Mouse (Mus musculus): ENCODE measurements around the gene Sdccag8. TPM values are rescaled to one million over a fixed set of nuclear protein-coding genes. Genes with fewer than 3 reads are reported as not detected.

Gene Sdccag8
- total RNA-seq, 2 experiments from 2014 or later: 20.0 to 20.7 TPM

DNA sequence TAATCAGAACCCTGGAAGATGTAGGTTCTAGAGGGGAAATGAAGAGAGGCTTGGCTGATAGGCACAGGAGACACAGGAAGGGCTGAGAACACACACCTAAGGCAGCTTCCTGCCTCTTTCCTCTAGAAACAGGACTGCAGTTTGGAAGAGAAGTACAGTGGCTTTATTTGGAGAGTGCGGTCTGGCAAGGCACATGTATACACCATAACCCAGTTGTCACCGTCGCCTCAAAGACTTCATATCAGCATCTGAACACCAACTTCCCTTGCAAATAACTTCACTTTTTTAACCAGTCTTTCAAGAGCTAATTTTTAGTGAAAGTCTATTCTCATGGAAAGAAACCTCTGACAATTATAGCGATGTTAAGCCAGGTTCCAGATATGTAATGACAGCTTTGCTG lies 177.0 kb downstream of the Sdccag8 start:
- Histone ChIP-seq H3K4me3 (no peak overlapping the region), H3K27ac (no peak overlapping the region)
- TF ChIP-seq CTCF (conservative IDR thresholded peaks at IDR 0.05): no peak
- DNase-seq (ENCODE audit: low spot score in 2 of 2): no peak

DNA sequence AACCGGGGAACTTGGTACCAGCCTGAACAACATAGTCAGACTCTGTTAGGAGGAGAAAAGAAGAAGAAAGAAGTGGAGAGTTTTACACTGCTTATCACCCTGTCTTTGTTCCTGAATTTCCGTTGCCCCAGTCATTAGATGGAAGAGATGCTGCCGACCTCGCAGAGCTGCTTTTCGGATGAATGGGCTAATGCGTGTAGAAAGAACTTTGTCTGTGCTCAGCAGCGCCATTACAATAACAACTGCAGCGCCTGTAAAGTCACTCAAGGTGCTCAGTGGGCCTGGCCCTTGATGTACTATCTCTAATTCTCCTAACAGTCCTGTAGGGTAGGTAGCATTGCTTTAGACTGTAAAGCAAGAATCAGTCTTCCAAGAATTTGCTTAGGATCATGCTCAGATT lies 178.1 kb downstream of the Sdccag8 start:
- no peak overlapping the region for H3K4me3 ChIP-seq
- no peak overlapping the region for H3K27ac ChIP-seq
- no peak for DNase-seq (ENCODE audit: low spot score in 2 of 2)
- TF ChIP-seq CTCF (conservative IDR thresholded peaks at IDR 0.05): no peak

DNA sequence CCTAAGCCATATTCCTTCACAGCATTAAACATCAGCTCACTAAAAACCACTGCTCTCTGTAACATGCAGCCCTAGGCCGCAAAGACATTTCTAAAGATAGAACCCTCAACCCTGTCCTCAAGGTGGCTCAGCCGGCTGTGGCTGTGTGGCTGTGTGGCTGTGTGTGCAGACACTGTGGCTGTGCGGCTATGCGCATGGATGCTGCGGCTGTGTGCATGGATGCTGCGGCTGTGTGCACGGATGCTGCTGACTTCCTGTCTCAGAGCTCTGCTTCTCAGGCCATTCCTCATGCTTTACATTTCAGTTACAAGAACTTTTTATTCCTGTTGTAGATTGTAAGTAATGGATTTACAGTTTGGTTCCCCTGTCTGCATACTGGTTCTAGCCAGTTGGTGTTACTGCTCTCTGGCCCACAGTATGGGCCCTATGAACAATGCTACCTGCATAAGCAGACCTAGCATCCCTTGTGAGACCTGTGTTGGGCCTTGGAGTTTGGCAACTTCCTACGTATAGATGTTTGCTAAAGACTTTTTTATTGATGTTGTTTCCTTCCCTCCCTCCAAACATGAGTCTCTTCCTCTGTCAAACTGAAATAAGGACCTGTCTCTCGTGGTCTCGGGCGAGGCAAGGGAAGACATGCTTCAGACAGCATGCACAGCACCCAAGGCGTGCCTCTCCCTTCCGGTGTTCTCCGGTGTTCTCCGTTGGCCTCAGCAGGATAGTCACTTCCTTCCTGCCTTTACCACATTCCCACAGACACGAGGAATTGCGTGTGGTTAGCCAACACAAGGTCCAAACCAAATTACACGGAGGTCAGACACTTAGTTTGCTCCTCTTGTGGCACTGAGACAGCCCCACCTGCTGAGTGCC lies 178.9 kb downstream of the Sdccag8 start:
- Histone ChIP-seq H3K27ac (peak overlapping the region; percentile 88), H3K4me3 (no peak overlapping the region)
- TF ChIP-seq CTCF (conservative IDR thresholded peaks at IDR 0.05): no peak
- DNase-seq (ENCODE audit: low spot score in 2 of 2): no peak

DNA sequence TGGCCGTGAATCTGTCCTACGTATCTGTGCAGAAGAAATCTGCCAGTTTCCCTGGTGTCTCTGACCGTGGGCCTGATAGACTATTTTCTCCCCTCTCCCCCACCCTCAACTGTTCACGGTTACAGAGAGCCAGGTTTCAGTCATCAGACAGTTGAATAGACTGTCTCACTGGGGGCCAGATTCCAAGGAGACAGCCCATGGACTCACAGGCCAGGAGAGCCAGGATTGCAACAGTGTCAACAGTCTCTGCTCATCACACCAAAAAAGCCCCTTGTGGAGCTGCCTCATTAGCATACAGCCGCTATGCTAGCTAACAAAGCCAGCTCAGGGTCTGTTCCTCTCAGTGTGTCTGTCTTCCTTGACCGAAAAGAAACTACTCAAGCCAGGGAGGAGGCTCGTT lies 179.6 kb downstream of the Sdccag8 start:
- Histone ChIP-seq H3K4me3 (no peak overlapping the region), H3K27ac (peak overlapping the region; percentile 88)
- no peak for TF ChIP-seq CTCF (conservative IDR thresholded peaks at IDR 0.05)
- DNase-seq (ENCODE audit: low spot score in 2 of 2): no peak

DNA sequence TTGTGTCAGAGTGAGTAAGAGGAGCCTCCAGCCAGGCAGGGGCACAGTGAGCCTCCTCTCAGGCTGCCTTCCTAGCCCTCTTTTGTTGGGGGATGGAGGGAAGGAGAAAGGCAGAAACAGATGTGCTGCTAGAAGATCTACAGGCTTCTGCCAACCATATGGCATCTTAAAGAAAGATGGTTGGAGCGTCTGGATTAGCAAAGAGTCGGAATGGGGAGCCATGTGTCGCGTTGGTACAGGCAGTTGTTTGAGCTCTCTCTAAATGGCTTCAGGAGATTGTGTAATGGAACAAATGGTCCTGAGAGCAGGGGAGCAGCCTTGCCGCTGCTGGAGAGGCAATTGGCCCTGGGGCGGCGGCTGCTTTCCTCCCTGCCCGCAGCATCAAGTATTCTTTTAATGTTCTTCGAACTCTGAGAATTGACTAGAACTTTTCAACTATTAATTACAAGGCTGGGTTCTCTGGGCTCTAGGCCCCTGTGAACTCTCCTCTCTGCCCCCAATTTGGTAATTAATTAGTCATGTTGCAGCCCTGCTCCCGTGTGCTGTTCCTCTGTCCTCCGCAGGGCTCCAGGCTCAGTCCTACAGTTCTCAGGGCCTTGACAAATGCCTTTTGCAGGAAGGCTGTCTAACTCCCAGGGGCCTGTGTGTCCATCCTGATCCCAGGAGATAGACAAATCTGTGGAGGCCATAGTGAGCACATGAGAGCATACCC lies 180.4 kb downstream of the Sdccag8 start:
- peak overlapping the region; percentile 88 for H3K27ac ChIP-seq
- TF ChIP-seq CTCF (conservative IDR thresholded peaks at IDR 0.05): 0 out of 2 replicates have a peak, but pooled peaks have one; percentile 13
- peak; percentile 61 to 65 for DNase-seq (ENCODE audit: low spot score in 2 of 2)
- no peak overlapping the region for H3K4me3 ChIP-seq

DNA sequence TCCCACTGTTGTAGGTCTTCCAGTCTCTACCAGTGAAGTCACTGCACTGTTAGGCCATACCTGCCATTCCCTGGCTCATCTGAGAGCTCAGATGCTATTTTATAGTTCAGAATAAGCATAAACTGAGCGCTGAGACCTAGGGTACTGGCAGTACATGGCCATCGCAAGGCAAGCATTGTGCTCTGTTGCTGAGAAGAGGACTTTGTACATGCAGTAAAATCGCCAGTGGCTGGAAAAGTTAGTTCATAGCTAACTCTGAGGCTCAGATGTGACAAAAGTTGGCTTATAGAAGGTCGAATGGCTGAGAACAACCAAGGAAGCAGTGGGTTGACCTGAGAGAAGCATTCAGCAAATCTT lies 180.9 kb downstream of the Sdccag8 start:
- Histone ChIP-seq H3K4me3 (no peak overlapping the region), H3K27ac (peak overlapping the region; percentile 88)
- no peak for TF ChIP-seq CTCF (conservative IDR thresholded peaks at IDR 0.05)
- DNase-seq (ENCODE audit: low spot score in 2 of 2): no peak

DNA sequence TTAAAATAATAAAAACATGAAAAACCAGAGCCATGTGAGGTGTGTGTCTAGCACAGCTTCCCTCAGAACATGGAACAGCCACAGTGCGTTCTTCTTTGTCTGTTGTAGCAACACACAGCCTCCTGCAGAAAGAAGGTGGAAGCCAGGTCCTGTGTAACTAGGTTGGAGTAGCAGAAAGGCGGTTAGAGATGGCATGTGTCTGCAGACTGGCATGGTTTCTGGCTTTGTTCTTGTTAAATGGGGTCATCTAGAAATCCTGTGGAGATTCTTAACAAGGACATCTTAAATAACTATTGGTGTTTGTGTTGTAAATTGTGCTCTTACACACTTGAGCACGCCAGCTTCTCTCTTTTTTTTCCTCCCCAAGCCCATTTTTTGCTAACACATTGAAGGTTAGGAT lies 181.7 kb downstream of the Sdccag8 start:
- no peak for DNase-seq (ENCODE audit: low spot score in 2 of 2)
- no peak for TF ChIP-seq CTCF (conservative IDR thresholded peaks at IDR 0.05)
- Histone ChIP-seq H3K4me3 (no peak overlapping the region), H3K27ac (peak overlapping the region; percentile 88)

DNA sequence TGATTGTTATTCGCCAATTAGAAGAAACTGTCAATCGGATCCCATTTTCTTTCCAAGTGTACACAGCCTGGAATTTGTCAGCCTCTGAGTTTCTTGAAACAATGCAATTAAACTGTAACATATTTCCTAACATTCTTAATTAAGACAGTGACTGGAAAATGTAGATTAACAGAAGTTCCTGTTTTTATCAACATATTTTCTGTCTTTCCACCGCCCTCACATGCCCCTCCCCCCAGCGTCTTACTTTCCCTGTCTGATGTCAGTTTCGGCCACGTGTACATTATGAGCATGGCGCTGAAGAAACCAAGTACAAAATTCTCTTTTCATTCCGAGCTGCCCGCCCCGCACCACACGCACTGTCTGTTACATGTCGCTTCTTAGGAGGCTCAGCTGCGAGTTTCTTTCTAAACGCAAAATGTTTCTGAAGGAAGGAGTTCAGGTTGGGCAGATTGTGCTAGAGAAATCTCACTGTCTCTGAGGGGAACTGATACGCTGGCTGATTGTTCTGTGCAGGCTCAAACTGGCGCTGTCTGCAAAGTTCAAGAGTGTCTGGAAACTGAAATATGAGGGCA lies 182.3 kb downstream of the Sdccag8 start:
- no peak for TF ChIP-seq CTCF (conservative IDR thresholded peaks at IDR 0.05)
- Histone ChIP-seq H3K27ac (peak overlapping the region; percentile 88), H3K4me3 (no peak overlapping the region)
- DNase-seq (ENCODE audit: low spot score in 2 of 2): peak; percentile 67 to 79

DNA sequence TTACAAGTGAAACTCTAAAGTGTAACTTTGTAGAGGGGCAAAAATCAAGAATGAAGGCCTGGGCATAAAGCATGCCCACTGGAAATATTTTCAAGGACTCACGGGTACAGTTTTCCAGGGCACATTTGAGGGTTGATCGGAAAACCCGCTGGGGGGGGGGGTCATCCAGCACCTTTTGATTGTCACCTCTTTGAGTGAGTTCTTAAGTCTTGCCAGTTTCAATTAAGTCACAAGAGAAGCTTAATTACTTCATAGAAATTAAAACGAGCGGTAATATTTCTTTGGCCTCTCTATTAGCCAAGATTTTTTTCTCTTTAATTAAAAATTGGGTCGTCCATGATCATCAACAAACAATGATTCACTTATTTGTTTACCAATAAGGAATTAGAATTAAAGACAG lies 182.8 kb downstream of the Sdccag8 start:
- Histone ChIP-seq H3K27ac (peak overlapping the region; percentile 88), H3K4me3 (no peak overlapping the region; the same call in 1 of the 2 replicates)
- no peak for TF ChIP-seq CTCF (conservative IDR thresholded peaks at IDR 0.05)
- no peak for DNase-seq (ENCODE audit: low spot score in 2 of 2)

DNA sequence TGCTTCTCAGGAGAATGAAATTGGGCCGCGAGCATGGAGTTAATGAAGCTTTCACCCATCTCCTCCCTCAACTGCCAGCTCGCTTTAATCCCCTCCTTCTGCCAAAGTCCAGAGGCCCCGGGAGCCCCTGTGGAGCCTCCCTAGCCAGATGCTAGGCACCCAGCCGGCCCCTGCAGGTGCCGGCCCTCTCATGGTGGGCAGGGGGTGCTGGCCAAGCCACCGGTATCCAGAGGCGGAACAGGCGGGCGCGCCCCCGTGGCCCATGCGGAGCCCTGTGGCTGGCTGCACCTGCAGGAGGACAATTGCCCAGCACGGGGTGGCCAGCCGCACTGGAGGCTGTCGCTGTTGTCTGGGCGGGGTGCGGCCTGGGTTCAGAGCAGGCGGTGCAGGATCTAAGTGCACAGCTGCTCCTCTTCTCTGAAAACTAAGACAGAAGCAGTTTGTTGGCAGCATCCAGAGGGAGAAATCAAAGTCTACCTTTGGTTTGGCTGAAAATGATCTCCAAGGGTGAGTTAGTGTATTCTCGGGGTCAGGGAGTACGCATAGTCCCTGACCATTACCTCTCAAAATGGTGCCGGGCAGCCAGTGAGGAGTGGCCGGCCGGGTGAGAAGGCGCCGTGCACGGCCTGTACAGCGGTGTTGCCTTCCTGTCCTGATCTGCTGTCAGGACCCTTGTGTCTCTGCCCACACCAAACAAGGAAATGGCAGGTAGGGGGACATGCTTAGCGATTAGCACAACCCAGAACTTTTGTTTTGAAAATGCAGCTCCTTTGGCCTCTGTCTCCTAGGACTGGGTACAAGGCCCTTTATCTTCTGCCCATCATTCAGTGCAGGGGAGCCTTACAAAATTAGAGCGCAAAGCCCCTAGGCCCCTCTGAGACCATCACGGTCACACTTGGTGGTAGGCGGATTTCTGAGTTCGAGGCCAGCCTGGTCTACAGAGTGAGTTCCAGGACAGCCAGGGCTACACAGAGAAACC lies 183.5 kb downstream of the Sdccag8 start:
- H3K4me3 ChIP-seq: no peak overlapping the region; the same call in 1 of the 2 replicates

DNA sequence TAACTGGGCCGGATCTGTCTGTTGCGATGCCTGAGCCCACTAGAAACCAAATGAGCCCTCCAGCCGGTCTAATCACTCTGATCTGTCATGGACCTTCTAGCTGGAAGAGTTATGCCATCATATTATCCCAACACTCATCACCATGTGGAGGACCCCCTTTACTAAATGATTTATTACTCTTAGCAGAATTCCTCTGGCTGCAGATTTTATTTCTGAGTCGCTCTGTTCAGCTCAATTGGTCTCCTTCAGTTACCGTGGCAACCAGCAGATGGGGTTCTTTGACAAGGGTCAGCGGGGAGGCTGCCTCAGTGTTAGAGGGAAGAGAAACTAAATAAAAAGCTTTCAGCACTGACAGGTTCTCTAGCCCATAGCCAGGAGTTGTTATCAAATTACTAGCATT lies 184.6 kb downstream of the Sdccag8 start:
- Histone ChIP-seq H3K4me3 (no peak overlapping the region), H3K27ac (peak overlapping the region; percentile 88)
- TF ChIP-seq CTCF (conservative IDR thresholded peaks at IDR 0.05): peak; percentile 66
- DNase-seq (ENCODE audit: low spot score in 2 of 2): peak; percentile 53 to 67

More for the DNA sequence above, 183.5 kb downstream of the Sdccag8 start:
- no peak for DNase-seq (ENCODE audit: low spot score in 2 of 2)
- peak overlapping the region; percentile 88 for H3K27ac ChIP-seq
- TF ChIP-seq CTCF (conservative IDR thresholded peaks at IDR 0.05): no peak

DNA sequence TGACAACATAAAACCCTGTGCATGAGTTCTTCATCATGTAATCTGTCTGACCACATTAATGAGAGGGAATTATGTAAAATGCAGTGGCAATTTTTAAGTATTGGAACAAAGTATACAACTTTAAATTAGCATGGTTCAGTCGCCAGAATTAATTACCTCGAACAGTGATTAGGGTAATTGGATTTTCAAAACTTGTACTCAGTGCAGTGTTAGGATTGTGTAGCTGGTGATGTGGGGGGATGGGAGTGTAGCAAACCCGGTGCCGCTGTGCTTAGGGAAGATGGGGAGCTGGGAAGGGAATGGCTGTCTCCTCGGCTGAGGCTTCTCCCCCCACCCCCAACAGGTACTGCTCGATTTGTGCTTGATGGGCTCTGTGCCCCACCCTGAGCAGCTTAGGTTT lies 188.5 kb downstream of the Sdccag8 start:
- DNase-seq (ENCODE audit: low spot score in 2 of 2): no peak
- TF ChIP-seq CTCF (conservative IDR thresholded peaks at IDR 0.05): no peak
- H3K4me3 ChIP-seq: no peak overlapping the region
- no peak overlapping the region for H3K27ac ChIP-seq

Data from layer of hippocampus, adult 2 months (tissue).